Mouse (Mus musculus) 3T3-L1 (cell line): ENCODE results near the gene Sod3.

Source experiments
- DNase-seq: peaks from one replicate; pipeline ENCODE4 v3.0.0-alpha.2; 2015; ENCODE audit warnings: low read depth, low spot score

Gene Sod3

GRCm38 (mm10) chr5:52363468-52364150 lies at the start of gene Sod3:
TSS of gene Sod3 (plus strand) at chr5:52363791.
- peak; percentile 89 for DNase-seq

- no peak for DNase-seq
These were observed 46.7 kb upstream of the Sod3 start for GRCm38 (mm10) chr5:52316926-52317325.

- no peak for DNase-seq
These were observed 44.1 kb upstream of the Sod3 start for GRCm38 (mm10) chr5:52319499-52319898.

- DNase-seq, result no peak
These were observed 31.5 kb upstream of the Sod3 start for GRCm38 (mm10) chr5:52332120-52332519.

- peak; percentile 60 for DNase-seq
These were observed 28.0 kb upstream of the Sod3 start for GRCm38 (mm10) chr5:52335590-52335989.

- DNase-seq, result peak; percentile 46
These were observed 24.5 kb upstream of the Sod3 start for GRCm38 (mm10) chr5:52339134-52339533.

- peak; percentile 82 for DNase-seq
These were observed 16.7 kb upstream of the Sod3 start for GRCm38 (mm10) chr5:52346890-52347289.

- DNase-seq, result peak; percentile 26
These were observed 13.1 kb upstream of the Sod3 start for GRCm38 (mm10) chr5:52350451-52350850.

GRCm38 (mm10) chr5:52351561-52351960 lies 12.0 kb upstream of the Sod3 start:
- DNase-seq, result peak; percentile 92

GRCm38 (mm10) chr5:52352730-52353129 lies 10.9 kb upstream of the Sod3 start:
- DNase-seq, result no peak

GRCm38 (mm10) chr5:52354441-52354840 lies 9.2 kb upstream of the Sod3 start:
- DNase-seq, result no peak

- peak; percentile 35 for DNase-seq
These were observed 8.0 kb upstream of the Sod3 start for GRCm38 (mm10) chr5:52355612-52356011.

- no peak for DNase-seq
These were observed 6.3 kb upstream of the Sod3 start for GRCm38 (mm10) chr5:52357175-52357754.

GRCm38 (mm10) chr5:52358120-52358519 lies 5.5 kb upstream of the Sod3 start:
- no peak for DNase-seq

- DNase-seq, result no peak
These were observed 3.1 kb upstream of the Sod3 start for GRCm38 (mm10) chr5:52360286-52361049.

GRCm38 (mm10) chr5:52362776-52363467 lies 669 bp upstream of the Sod3 start:
- DNase-seq, result peak; percentile 47

GRCm38 (mm10) chr5:52364521-52364920 lies 930 bp downstream of the Sod3 start:
- DNase-seq, result peak; percentile 42

GRCm38 (mm10) chr5:52365930-52366329 lies 2.3 kb downstream of the Sod3 start:
- peak; percentile 74 for DNase-seq

GRCm38 (mm10) chr5:52366661-52367060 lies 3.1 kb downstream of the Sod3 start:
- peak; percentile 59 for DNase-seq

GRCm38 (mm10) chr5:52367866-52368840 lies 4.6 kb downstream of the Sod3 start:
- DNase-seq, result no peak

- DNase-seq, result no peak
These were observed 7.3 kb downstream of the Sod3 start for GRCm38 (mm10) chr5:52370901-52371300.
